Mouse (Mus musculus): Measurements from ENCODE around the gene Cavin1.

Gene Cavin1

GRCm38 (mm10) chr11:100981236-100981635 is 10.5 kb upstream of the Cavin1 start:
- no peak for DNase-seq (ENCODE audit: low spot score)

- DNase-seq (ENCODE audit: low spot score) = no peak
Observed at GRCm38 (mm10) chr11:100980438-100980837, 9.8 kb upstream of the Cavin1 start.

GRCm38 (mm10) chr11:100979887-100980286 is 9.2 kb upstream of the Cavin1 start:
- no peak for DNase-seq (ENCODE audit: low spot score)

GRCm38 (mm10) chr11:100975241-100975640 is 4.6 kb upstream of the Cavin1 start:
- DNase-seq (ENCODE audit: low spot score) = no peak

GRCm38 (mm10) chr11:100974381-100974970 is 3.8 kb upstream of the Cavin1 start:
- no peak for DNase-seq (ENCODE audit: low spot score)

- DNase-seq (ENCODE audit: low spot score) = no peak
Observed at GRCm38 (mm10) chr11:100973245-100973644, 2.6 kb upstream of the Cavin1 start.

- no peak for DNase-seq (ENCODE audit: low spot score)
Observed at GRCm38 (mm10) chr11:100971455-100971854, 768 bp upstream of the Cavin1 start.

- DNase-seq (ENCODE audit: low spot score) = peak; percentile 19
Observed at GRCm38 (mm10) chr11:100969744-100970556, 737 bp downstream of the Cavin1 start.

- DNase-seq (ENCODE audit: low spot score) = no peak
Observed at GRCm38 (mm10) chr11:100969189-100969743, 1.4 kb downstream of the Cavin1 start.

- DNase-seq (ENCODE audit: low spot score) = no peak
Observed at GRCm38 (mm10) chr11:100968501-100968900, 2.2 kb downstream of the Cavin1 start.

- DNase-seq (ENCODE audit: low spot score) = no peak
Observed at GRCm38 (mm10) chr11:100967881-100968420, 2.7 kb downstream of the Cavin1 start.

GRCm38 (mm10) chr11:100967376-100967775 is 3.3 kb downstream of the Cavin1 start:
- DNase-seq (ENCODE audit: low spot score) = no peak

GRCm38 (mm10) chr11:100965760-100966159 is 4.9 kb downstream of the Cavin1 start:
- DNase-seq (ENCODE audit: low spot score) = no peak

GRCm38 (mm10) chr11:100964901-100965542 is 5.7 kb downstream of the Cavin1 start:
- no peak for DNase-seq (ENCODE audit: low spot score)

- no peak for DNase-seq (ENCODE audit: low spot score)
Observed at GRCm38 (mm10) chr11:100964180-100964579, 6.5 kb downstream of the Cavin1 start.

GRCm38 (mm10) chr11:100963647-100964046 is 7.0 kb downstream of the Cavin1 start:
- no peak for DNase-seq (ENCODE audit: low spot score)

- DNase-seq (ENCODE audit: low spot score) = no peak
Observed at GRCm38 (mm10) chr11:100962371-100962911, 8.2 kb downstream of the Cavin1 start.

- DNase-seq (ENCODE audit: low spot score) = no peak
Observed at GRCm38 (mm10) chr11:100960540-100960939, 10.1 kb downstream of the Cavin1 start.

GRCm38 (mm10) chr11:100959826-100960225 is 10.9 kb downstream of the Cavin1 start:
- DNase-seq (ENCODE audit: low spot score) = no peak

GRCm38 (mm10) chr11:100959464-100959810 is 11.2 kb downstream of the Cavin1 start:
- DNase-seq (ENCODE audit: low spot score) = peak; percentile 51

GRCm38 (mm10) chr11:100958613-100959463 is 11.8 kb downstream of the Cavin1 start:
- no peak for DNase-seq (ENCODE audit: low spot score)

Measured in T-cell, adult 2 months (primary cell).